Mouse (Mus musculus) CH12.LX (cell line): ENCODE data around the gene Clic4. TPM values are rescaled to one million over a fixed set of nuclear protein-coding genes. Genes with fewer than 3 reads are reported as not detected.

ENCODE experiments used
- DNase-seq: peaks from one replicate; pipeline ENCODE4 v3.0.0-alpha.2; 2013; ENCODE audit errors: extremely low read depth
- H3K27ac ChIP-seq: 2 replicates; pipeline ENCODE4 v1.5.1; 2012; ENCODE audit warnings: low read depth, mild to moderate bottlenecking, control low read depth, moderate library complexity; ENCODE audit not compliant: insufficient read depth
- H3K27me3 ChIP-seq: replicated peaks from 2 replicates; pipeline ENCODE3; 2012; ENCODE audit warnings: inconsistent platforms
- H3K36me3 ChIP-seq, 2 experiments: replicated peaks in 1 of 2; 2 replicates each; pipeline versions ENCODE3 to v1.6.1; 2012; ENCODE audit warnings: inconsistent platforms in 1 of 2, low read length in 1 of 2, mild to moderate bottlenecking in 1 of 2, mixed read lengths in 1 of 2, moderate library complexity in 1 of 2; ENCODE audit not compliant: control insufficient read depth in 1 of 2, insufficient read depth in 1 of 2
- H3K4me1 ChIP-seq, 2 experiments: 2 replicates each; pipeline ENCODE4 v1.6.1; 2012; ENCODE audit warnings: inconsistent platforms in 1 of 2, moderate library complexity in 1 of 2; ENCODE audit not compliant: insufficient read depth in 2 of 2, control insufficient read depth in 1 of 2
- H3K4me2 ChIP-seq: 2 replicates; pipeline ENCODE4 v1.6.1; 2012; ENCODE audit warnings: low read depth, mild to moderate bottlenecking, control low read depth; ENCODE audit not compliant: poor library complexity, insufficient read depth, severe bottlenecking
- H3K4me3 ChIP-seq, 3 experiments: fragments of 150-350 bp in 1 of 3; sonication (generic) in 1 of 3; replicated peaks in 1 of 3; 2 replicates each; pipeline versions ENCODE3 to v1.5.1; 2011 to 2012; ENCODE audit warnings: low read depth in 2 of 3, low read length in 2 of 3, mild to moderate bottlenecking in 2 of 3, moderate library complexity in 2 of 3, control low read depth in 1 of 3, improper control_type of control experiment in 1 of 3, inconsistent platforms in 1 of 3, mixed read lengths in 1 of 3; ENCODE audit not compliant: poor library complexity in 1 of 3
- H3K79me2 ChIP-seq: replicated peaks from 2 replicates; pipeline ENCODE4 v1.6.1; 2012; ENCODE audit warnings: mild to moderate bottlenecking, moderate library complexity; ENCODE audit not compliant: control insufficient read depth, poor library complexity, insufficient read depth, severe bottlenecking; ENCODE audit errors: extremely low read depth
- H3K9ac ChIP-seq: 2 replicates; pipeline ENCODE4 v1.6.1; 2012; ENCODE audit warnings: low read depth, mild to moderate bottlenecking, control low read depth, moderate library complexity; ENCODE audit not compliant: insufficient read depth
- H3K9me3 ChIP-seq: replicated peaks from 2 replicates; pipeline ENCODE3; 2012; ENCODE audit warnings: low read length, inconsistent platforms, mixed read lengths
- BHLHE40 ChIP-seq: IDR thresholded peaks from 2 replicates; pipeline ENCODE4 v1.6.1; 2011; ENCODE audit warnings: mild to moderate bottlenecking, low read depth, low read length, improper control_type of control experiment
- CHD1 ChIP-seq: IDR thresholded peaks from 2 replicates; pipeline ENCODE4 v1.6.1; 2012; ENCODE audit warnings: low read depth, low read length, improper control_type of control experiment, inconsistent platforms
- CHD2 ChIP-seq: IDR thresholded peaks from 2 replicates; pipeline ENCODE4 v1.6.1; 2011; ENCODE audit warnings: low read length, improper control_type of control experiment
- E2F4 ChIP-seq: IDR thresholded peaks from 2 replicates; pipeline ENCODE4 v1.6.1; 2011; ENCODE audit warnings: low read depth, low read length, improper control_type of control experiment; ENCODE audit not compliant: insufficient replicate concordance
- EP300 ChIP-seq: IDR thresholded peaks from 2 replicates; pipeline ENCODE4 v1.6.1; 2011; ENCODE audit warnings: low read length, improper control_type of control experiment
- ETS1 ChIP-seq: conservative IDR thresholded peaks from 2 replicates; pipeline ENCODE4 v1.6.1; 2012; ENCODE audit warnings: low read depth, mild to moderate bottlenecking, inconsistent platforms, low read length, improper control_type of control experiment, moderate library complexity
- GABPA ChIP-seq: IDR thresholded peaks from 2 replicates; pipeline ENCODE4 v1.6.1; 2012; ENCODE audit warnings: low read depth, low read length, improper control_type of control experiment, inconsistent platforms; ENCODE audit not compliant: insufficient replicate concordance
- IRF4 ChIP-seq: IDR thresholded peaks from 2 replicates; pipeline ENCODE4 v1.6.1; 2014; ENCODE audit warnings: low read depth, mild to moderate bottlenecking, inconsistent platforms, low read length, improper control_type of control experiment
- KAT2A ChIP-seq: IDR thresholded peaks from 2 replicates; pipeline ENCODE4 v1.6.1; 2012; ENCODE audit warnings: low read length, improper control_type of control experiment, inconsistent platforms; ENCODE audit not compliant: insufficient replicate concordance
- MAFK ChIP-seq: IDR thresholded peaks from 2 replicates; pipeline ENCODE4 v1.6.1; 2011; ENCODE audit warnings: low read length, improper control_type of control experiment; ENCODE audit not compliant: insufficient replicate concordance
- MAX ChIP-seq: IDR thresholded peaks from 2 replicates; pipeline ENCODE4 v1.6.1; 2011; ENCODE audit warnings: low read length, improper control_type of control experiment
- MEF2A ChIP-seq: IDR thresholded peaks from 2 replicates; pipeline ENCODE4 v1.6.1; 2014; ENCODE audit warnings: low read depth, mild to moderate bottlenecking, inconsistent platforms, low read length, improper control_type of control experiment, borderline replicate concordance
- MXI1 ChIP-seq: IDR thresholded peaks from 2 replicates; pipeline ENCODE4 v1.6.1; 2011; ENCODE audit warnings: mild to moderate bottlenecking, low read depth, low read length, improper control_type of control experiment
- MYC ChIP-seq: IDR thresholded peaks from 2 replicates; pipeline ENCODE4 v1.6.1; 2011; ENCODE audit warnings: low read depth, mild to moderate bottlenecking, improper control_type of control experiment, low read length
- NELFE ChIP-seq: IDR thresholded peaks from 2 replicates; pipeline ENCODE4 v1.6.1; 2011; ENCODE audit warnings: low read depth, low read length, improper control_type of control experiment
- PAX5 ChIP-seq: IDR thresholded peaks from 2 replicates; pipeline ENCODE4 v1.6.1; 2012; ENCODE audit warnings: low read length, inconsistent platforms, mixed read lengths
- POLR2A ChIP-seq: IDR thresholded peaks from 2 replicates; pipeline ENCODE4 v1.6.1; 2011; ENCODE audit warnings: low read depth, mild to moderate bottlenecking, improper control_type of control experiment, low read length
- POLR2AphosphoS2 ChIP-seq: IDR thresholded peaks from 2 replicates; pipeline ENCODE4 v1.6.1; 2011; ENCODE audit warnings: low read depth, low read length, improper control_type of control experiment
- RCOR1 ChIP-seq: conservative IDR thresholded peaks from 2 replicates; pipeline ENCODE4 v1.6.1; 2012; ENCODE audit warnings: low read depth, mild to moderate bottlenecking, inconsistent platforms, low read length, improper control_type of control experiment
- SIN3A ChIP-seq: IDR thresholded peaks from 2 replicates; pipeline ENCODE4 v1.6.1; 2012; ENCODE audit warnings: low read length, improper control_type of control experiment, inconsistent platforms
- SMC3 ChIP-seq: IDR thresholded peaks from 2 replicates; pipeline ENCODE4 v1.6.1; 2011; ENCODE audit warnings: low read depth, low read length, improper control_type of control experiment
- TBP ChIP-seq: conservative IDR thresholded peaks from 2 replicates; pipeline ENCODE4 v1.6.1; 2011; ENCODE audit warnings: low read depth, low read length, improper control_type of control experiment
- TCF12 ChIP-seq: IDR thresholded peaks from 2 replicates; pipeline ENCODE4 v1.6.1; 2014; ENCODE audit warnings: low read depth, mild to moderate bottlenecking, inconsistent platforms, low read length, improper control_type of control experiment
- USF1 ChIP-seq: IDR thresholded peaks from 2 replicates; pipeline ENCODE4 v1.6.1; 2014; ENCODE audit warnings: low read depth, mild to moderate bottlenecking, inconsistent platforms, low read length, improper control_type of control experiment
- ZNF384 ChIP-seq: IDR thresholded peaks from 2 replicates; pipeline ENCODE4 v1.6.1; 2012; ENCODE audit warnings: low read depth, low read length, improper control_type of control experiment, inconsistent platforms
- dilution Hi-C: fragments of 300-500 bp; cut with MboI; formaldehyde crosslinking; loops from 2 replicates; pipeline ENCODE4 v1.14.3; 2020; ENCODE audit warnings: low sequenced_read_pairs; ENCODE audit not compliant: extremely low pct_unique_long_range_greater_than_20kb, extremely low pct_ligation_motif_present
- in situ Hi-C: fragments of 300-500 bp; cut with MboI; formaldehyde crosslinking; loops from 3 replicates; pipeline ENCODE4 v1.14.3; 2019; ENCODE audit warnings: low sequenced_read_pairs, low pct_ligation_motif_present, low pct_unique_long_range_greater_than_20kb, mixed read lengths
- polyA plus RNA-seq: library from polyadenylated mRNA; unstranded; fragments of >175 nt; gene quantifications from 2 replicates; pipeline ENCODE4 v1.2.1, GENCODE M21; 2012; ENCODE audit warnings: low read depth; ENCODE audit not compliant: insufficient read length
- total RNA-seq, 2 experiments: library from RNA; depleted of rRNA; stranded (reverse); fragments of 300-350 nt in 1 of 2; fragments of >200 nt in 1 of 2; gene quantifications; 2 replicates each; pipeline ENCODE4 v1.2.3; 2012 to 2014

The Clic4 gene
- total and polyA plus RNA-seq, 3 experiments = 154 to 214 (median 199) TPM

DNA sequence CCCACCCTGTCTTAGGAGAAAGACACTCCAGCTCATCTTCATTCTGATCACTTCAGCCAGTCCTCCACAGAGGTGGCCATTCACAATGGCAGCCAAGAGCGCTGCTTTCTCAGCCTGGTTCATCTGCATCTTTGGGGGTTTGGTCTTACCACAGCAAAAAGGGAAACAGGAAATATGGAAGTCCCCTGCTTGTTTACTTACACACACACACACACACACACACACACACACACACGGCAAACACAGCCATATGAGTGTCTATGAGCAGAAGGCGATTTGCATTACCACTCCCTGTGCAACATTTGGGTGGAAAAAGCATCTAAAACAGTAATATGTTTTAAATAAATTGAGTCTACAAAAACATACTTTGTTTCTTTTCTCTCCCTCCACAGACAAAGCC lies 32.3 kb downstream of the Clic4 start:
- TF ChIP-seq MEF2A (peak; percentile 63; the same call in 1 of the 2 replicates), EP300 (no peak), TCF12 (0 out of 2 replicates have a peak, but pooled peaks have one; percentile 21), IRF4 (0 out of 2 replicates have a peak, but pooled peaks have one; percentile 7)
- Histone ChIP-seq H3K9ac (0 out of 2 replicates have a peak overlapping the region, but pooled peaks have one; percentile 11), H3K9me3 (no peaks in the 10 kb centered on the region), H3K4me1 (peaks cover 35 to 90% of the 10 kb centered on the region in 2 experiments), H3K27ac (peak overlapping the region; percentile 43), H3K36me3 (peaks cover 31 to 57% of the 10 kb centered on the region in 2 experiments), H3K4me3 (no peak overlapping the region), H3K27me3 (no peaks in the 10 kb centered on the region), H3K4me2 (peak overlapping the region; percentile 47; the same call in 1 of the 2 replicates), H3K79me2 (peaks cover 93% of the 10 kb centered on the region)
- dilution Hi-C loops = no loop called here
- DNase-seq = no peak
- in situ Hi-C loops = no loop called here

DNA sequence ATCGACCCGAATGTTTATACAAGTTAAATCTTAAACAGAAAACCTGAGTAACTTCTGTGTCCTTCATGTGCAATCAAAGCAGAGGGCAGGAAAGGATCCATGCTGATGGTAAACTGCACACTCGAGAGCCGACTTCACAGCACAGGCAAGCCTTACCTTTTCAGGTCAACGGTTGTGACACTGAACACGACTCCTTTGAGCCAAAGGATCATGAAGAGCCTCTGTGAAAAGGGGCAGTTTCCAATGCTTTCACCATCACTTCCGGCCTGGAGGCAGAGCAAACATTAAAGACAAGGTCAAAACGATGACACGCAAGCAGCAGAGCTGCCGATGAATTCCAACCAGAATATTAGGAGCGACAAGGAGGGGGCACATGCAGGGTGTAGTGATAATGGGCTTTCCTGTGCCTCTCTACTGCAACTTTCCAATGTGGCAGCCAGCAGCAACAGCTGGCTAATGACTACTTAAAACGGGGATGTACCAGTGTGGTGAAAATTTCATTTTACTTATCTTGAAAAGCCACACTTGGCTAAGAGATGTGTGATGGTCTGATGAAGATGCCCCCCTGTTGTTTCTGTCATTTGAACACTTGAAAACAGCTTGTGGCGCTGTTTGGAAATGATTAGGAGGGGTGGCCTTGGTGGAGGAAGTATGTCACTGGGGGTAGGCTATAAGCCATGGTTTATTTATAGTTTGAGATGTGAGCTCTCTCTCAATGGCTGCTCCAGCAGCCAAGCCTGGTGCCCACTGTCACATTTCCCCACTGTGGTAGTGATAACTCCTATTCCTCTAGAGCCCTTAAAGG lies 33.7 kb downstream of the Clic4 start:
- no peak overlapping the region for H3K4me2 ChIP-seq
- dilution Hi-C loops = no loop called here
- TF ChIP-seq ETS1 (no peak), POLR2A (no peak), BHLHE40 (no peak)
- TF ChIP-seq, all 38 proteins: peak for 0
- DNase-seq = no peak
- Histone ChIP-seq H3K9me3 (no peaks in the 10 kb centered on the region), H3K36me3 (peaks cover 38 to 60% of the 10 kb centered on the region in 2 experiments), H3K27ac (peak overlapping the region; percentile 6; the same call in 1 of the 2 replicates), H3K4me3 (no peak overlapping the region), H3K27me3 (no peaks in the 10 kb centered on the region), H3K79me2 (peaks cover 92% of the 10 kb centered on the region), H3K9ac (no peak overlapping the region), H3K4me1 (peaks cover 35 to 91% of the 10 kb centered on the region in 2 experiments)
- in situ Hi-C loops = no loop called here

DNA sequence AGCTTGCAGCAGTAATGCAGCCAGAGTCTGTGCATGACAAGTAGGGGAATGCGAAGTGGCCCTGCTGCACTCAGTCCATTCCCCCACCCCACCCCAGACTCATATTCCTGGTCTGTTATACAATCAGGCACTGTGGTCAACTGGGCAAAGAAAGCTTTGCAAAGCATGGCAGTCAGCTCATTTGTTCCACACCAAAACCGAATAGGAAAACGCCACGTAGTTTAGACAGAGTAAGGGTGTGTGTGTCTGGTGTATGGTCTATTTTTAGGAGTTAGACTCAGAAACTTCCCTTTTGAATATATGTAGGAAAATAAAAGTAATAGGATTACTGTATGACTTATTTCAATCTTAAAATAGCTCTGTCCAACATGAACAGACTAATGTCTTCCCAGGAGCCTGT lies 36.0 kb downstream of the Clic4 start:
- dilution Hi-C loops = no loop called here
- Histone ChIP-seq H3K27ac (peak overlapping the region; percentile 40), H3K4me1 (peaks cover 34 to 90% of the 10 kb centered on the region in 2 experiments), H3K4me3 (no peak overlapping the region), H3K36me3 (peaks cover 40 to 71% of the 10 kb centered on the region in 2 experiments), H3K9ac (no peak overlapping the region), H3K27me3 (no peaks in the 10 kb centered on the region), H3K79me2 (peaks cover 93% of the 10 kb centered on the region), H3K9me3 (no peaks in the 10 kb centered on the region), H3K4me2 (no peak overlapping the region)
- in situ Hi-C loops = no loop called here
- peak; percentile 83 for DNase-seq
- TF ChIP-seq TBP (no peak), BHLHE40 (peak; percentile 42; the same call in 1 of the 2 replicates), USF1 (no peak), MYC (peak; percentile 33; the same call in 1 of the 2 replicates), SMC3 (no peak), CHD1 (no peak), MAFK (no peak), EP300 (peak; percentile 57; the same call in 1 of the 2 replicates), ZNF384 (no peak), RCOR1 (no peak), MAX (peak; percentile 40; the same call in 1 of the 2 replicates), MXI1 (peak; percentile 49; the same call in 1 of the 2 replicates), NELFE (no peak), POLR2AphosphoS2 (no peak), E2F4 (no peak), PAX5 (no peak), GABPA (no peak), SIN3A (peak; percentile 56; the same call in 1 of the 2 replicates), CHD2 (peak; percentile 32; the same call in 1 of the 2 replicates), KAT2A (no peak)
